Mouse (Mus musculus): ENCODE data around the gene Haus7. TPM values are rescaled to one million over a fixed set of nuclear protein-coding genes. Genes with fewer than 3 reads are reported as not detected.
A peak's percentile ranks its signal among the peaks of the same experiment; 100 is the strongest.

Gene Haus7
- polyA plus RNA-seq, 1 experiment from 2014 or later, result 52.1 TPM

DNA sequence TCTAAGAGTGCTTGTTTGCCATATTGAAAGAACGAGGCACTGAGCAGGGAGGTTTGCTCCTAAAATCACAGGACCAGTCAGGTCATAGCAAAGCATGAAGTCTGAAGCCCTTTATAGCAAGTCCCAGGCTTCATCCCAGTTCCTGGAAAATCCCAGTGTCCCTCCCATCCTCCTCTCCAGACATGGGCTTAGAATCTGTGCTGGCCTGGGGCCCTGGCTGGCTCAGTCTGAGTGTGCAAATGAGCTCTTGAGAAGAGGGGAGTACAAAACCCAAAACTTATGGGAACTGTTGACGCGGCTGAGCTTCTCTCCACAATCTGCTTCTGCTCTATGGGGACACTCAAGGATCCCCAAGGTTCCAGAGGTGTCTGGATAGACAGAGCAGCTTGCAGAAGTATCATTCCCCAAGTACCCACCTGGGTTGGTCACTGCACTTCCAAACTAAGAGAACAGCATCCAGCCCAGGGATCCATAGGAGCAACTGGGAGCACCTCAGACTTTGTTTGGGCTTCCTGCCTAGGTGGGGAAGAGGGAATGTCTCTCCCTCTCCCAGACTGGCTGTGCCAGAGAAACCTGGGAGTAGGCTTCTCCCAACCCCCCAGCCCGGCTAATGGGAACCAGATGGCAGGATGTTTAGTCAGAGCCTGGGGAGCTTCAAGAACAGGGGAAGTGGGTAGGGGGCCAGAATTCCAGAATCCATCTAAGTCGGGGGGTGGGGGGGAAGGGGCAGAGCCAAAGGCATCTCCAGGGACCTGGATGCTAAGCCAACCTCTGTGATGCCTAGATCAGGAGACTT is 8.8 kb upstream of the Haus7 start:
- no peak; the same call in 1 of the 2 replicates for ATAC-seq (ENCODE audit: extremely low read depth, insufficient number of reproducible peaks, low FRiP score, low TSS enrichment)
- Histone ChIP-seq H3K36me3 (no peaks in the 10 kb centered on the region), H3K27ac (replicated peaks) (peak overlapping the region; percentile 78), H3K4me2 (no peak overlapping the region), H3K4me1 (peaks cover 7% of the 10 kb centered on the region; the same call in 1 of the 2 replicates), H3K9me3 (no peaks in the 10 kb centered on the region), H3K4me3 (no peak overlapping the region), H3K27me3 (replicated peaks) (peaks cover 18% of the 10 kb centered on the region; the same call in 1 of the 2 replicates), H3K9ac (no peak overlapping the region)
- 50% methylated on average over 5 of the region's 5 CpGs for WGBS

DNA sequence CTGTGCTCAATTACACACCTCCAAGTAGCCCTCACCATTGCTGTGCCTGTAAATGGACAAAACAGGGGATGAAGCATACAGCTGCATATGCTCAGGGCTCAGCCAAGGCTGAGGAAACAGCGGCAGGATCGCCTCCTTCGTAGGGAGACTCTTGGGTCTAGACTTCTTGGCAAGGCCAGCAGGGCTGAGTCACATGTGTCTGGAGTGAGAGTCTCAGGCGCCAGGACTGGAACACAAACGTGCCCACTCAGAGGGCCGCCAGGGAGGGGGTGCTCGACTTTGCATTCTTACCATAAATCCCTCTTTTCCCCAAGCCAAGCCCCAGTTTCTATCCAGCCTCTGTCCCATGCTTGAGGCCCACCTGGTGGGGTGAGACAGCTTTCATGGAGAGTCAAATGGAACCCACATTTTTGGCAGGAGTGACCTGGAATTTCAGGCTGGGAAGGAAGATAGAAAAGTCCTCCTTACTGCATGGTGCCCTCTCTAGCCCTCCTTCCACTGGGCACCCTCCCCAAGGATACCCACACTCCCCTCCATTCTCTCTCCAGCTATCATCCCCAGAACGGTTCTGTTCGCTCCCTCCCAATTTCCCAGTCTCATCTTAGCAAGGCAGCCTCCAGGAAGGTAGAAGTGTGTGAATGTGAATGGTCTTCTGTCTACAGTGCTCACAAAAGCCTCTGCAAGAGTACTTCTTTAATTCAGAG is 6.8 kb upstream of the Haus7 start:
- peaks cover 11% of the 10 kb centered on the region; the same call in 1 of the 2 replicates for H3K27me3 ChIP-seq (replicated peaks)
- H3K9me3 ChIP-seq, result no peaks in the 10 kb centered on the region
- H3K4me2 ChIP-seq, result no peak overlapping the region
- ATAC-seq (ENCODE audit: extremely low read depth, insufficient number of reproducible peaks, low FRiP score, low TSS enrichment), result no peak
- H3K9ac ChIP-seq, result no peak overlapping the region
- peak overlapping the region; percentile 70 for H3K27ac ChIP-seq (replicated peaks)
- H3K4me1 ChIP-seq, result peaks cover 7% of the 10 kb centered on the region; the same call in 1 of the 2 replicates
- no peak overlapping the region for H3K4me3 ChIP-seq
- 53% methylated on average over 9 of the region's 9 CpGs for WGBS
- H3K36me3 ChIP-seq, result no peaks in the 10 kb centered on the region

DNA sequence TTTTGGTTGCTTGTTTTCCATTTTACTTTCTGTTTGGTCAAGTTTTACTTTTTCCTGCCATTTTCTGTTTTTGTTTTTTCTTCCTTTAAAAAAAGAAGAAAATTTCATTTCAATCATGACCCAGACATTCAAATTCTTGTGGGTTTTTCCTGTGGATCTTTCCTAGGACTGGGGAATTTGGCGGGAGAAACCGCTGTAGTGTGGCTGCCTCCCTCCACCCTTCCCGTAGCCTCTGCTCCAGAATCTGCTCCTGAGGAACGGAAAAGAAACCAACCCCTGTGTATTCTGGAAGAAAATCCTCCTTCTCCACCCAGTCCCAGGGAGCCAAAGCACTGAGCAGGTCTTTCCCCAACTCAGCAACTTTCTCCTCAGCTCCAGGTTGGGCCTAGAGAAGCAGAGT is 1.9 kb upstream of the Haus7 start:
- H3K9me3 ChIP-seq, result no peaks in the 10 kb centered on the region
- H3K27me3 ChIP-seq (replicated peaks), result no peaks in the 10 kb centered on the region
- H3K9ac ChIP-seq, result no peak overlapping the region
- WGBS, result 70% methylated on average over 4 of the region's 4 CpGs
- H3K27ac ChIP-seq (replicated peaks), result no peak overlapping the region
- peaks cover 21% of the 10 kb centered on the region for H3K4me1 ChIP-seq
- no peak for ATAC-seq (ENCODE audit: extremely low read depth, insufficient number of reproducible peaks, low FRiP score, low TSS enrichment)
- H3K4me3 ChIP-seq, result no peak overlapping the region
- no peaks in the 10 kb centered on the region for H3K36me3 ChIP-seq
- H3K4me2 ChIP-seq, result no peak overlapping the region

DNA sequence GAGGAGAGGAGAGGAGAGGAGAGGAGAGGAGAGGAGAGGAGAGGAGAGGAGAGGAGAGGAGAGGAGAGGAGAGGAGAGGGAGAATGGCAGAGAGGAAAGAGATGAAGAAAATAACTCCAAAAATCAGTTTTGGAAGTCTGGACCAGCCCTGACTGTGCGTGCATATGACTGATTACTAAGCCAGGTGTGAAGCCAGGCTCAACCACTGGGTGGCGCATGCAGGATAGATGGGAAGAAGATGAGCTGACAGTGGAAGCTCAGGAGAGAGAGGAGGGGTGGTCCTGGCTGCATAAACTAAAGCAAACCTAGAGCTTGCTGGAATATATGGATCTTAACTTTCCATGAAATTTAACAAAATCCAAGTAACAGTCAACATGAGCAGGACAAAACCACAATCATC is 6.9 kb downstream of the Haus7 start:
- Histone ChIP-seq H3K9me3 (no peaks in the 10 kb centered on the region), H3K27me3 (replicated peaks) (peaks cover 10% of the 10 kb centered on the region; the same call in 1 of the 2 replicates), H3K4me1 (peaks cover 6% of the 10 kb centered on the region), H3K27ac (replicated peaks) (no peak overlapping the region), H3K4me2 (no peak overlapping the region), H3K9ac (no peak overlapping the region), H3K4me3 (no peak overlapping the region), H3K36me3 (peaks cover 19% of the 10 kb centered on the region; the same call in 1 of the 2 replicates)
- 9% methylated on average over 2 of the region's 2 CpGs for WGBS
- ATAC-seq (ENCODE audit: extremely low read depth, insufficient number of reproducible peaks, low FRiP score, low TSS enrichment), result no peak

DNA sequence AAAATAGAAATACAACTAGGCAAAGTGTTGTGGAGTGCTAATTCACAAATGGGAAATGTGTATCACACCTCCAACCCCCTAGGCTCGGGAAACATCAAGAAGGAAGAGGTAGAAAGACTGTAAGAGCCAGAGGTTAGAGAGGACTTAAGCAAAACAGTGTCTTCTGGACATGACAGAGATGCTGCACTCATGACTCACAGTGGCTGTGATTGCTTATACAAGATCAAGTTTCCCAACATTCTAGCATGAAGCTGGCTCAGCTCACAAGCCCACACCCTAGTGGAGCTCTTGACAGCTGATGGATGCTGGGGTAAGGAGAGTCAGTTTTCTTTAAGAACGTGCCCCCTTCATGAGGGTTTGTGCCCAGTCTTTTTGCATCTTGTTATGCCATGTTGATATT is 17.4 kb downstream of the Haus7 start:
- Histone ChIP-seq H3K9ac (no peak overlapping the region), H3K27me3 (replicated peaks) (peaks cover 8% of the 10 kb centered on the region; the same call in 1 of the 2 replicates), H3K9me3 (no peaks in the 10 kb centered on the region), H3K4me3 (no peak overlapping the region), H3K36me3 (peaks cover 31% of the 10 kb centered on the region), H3K4me2 (no peak overlapping the region), H3K4me1 (peaks cover 10% of the 10 kb centered on the region; the same call in 1 of the 2 replicates), H3K27ac (replicated peaks) (no peak overlapping the region)
- WGBS, result 63% methylated on average over 2 of the region's 2 CpGs
- no peak for ATAC-seq (ENCODE audit: extremely low read depth, insufficient number of reproducible peaks, low FRiP score, low TSS enrichment)

DNA sequence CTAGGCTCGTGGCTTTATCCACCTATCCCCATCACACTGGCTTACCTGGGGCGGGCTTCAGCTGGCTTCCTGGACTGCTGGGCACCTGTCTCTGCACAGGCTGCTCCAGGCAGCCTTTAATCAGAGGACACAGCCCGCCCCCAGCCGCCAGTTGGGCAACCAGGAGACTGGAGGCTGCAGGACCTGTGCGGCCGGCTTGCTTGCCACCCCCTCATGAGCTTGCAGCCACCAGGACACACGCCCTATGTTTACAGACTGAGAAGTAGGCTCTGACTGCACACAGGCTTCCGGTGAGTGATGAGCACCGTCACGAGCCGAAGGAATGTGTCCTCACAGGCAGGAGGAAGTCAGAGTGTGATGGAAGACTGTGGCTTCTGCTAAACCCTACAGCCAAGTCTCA is 23.6 kb downstream of the Haus7 start, which contains the start of gene Trex2:
Gene Trex2 (minus strand): TSS at position 93 of the 400 bp plus-strand sequence.
- no peak within 1 kb of the TSS for H3K27ac ChIP-seq (replicated peaks)
- H3K4me3 ChIP-seq, result no peak within 1 kb of the TSS
- peaks cover 10% of the 10 kb centered on the region; the same call in 1 of the 2 replicates for H3K4me1 ChIP-seq
- no peak for ATAC-seq (ENCODE audit: extremely low read depth, insufficient number of reproducible peaks, low FRiP score, low TSS enrichment)
- 68% methylated on average over 11 of the region's 11 CpGs for whole genome bisulfite sequencing
- no peak within 1 kb of the TSS for H3K9ac ChIP-seq
- no peaks in the 10 kb centered on the region for H3K9me3 ChIP-seq
- peaks cover 12% of the 10 kb centered on the region for H3K36me3 ChIP-seq
- H3K4me2 ChIP-seq, result no peak within 1 kb of the TSS
- 0 out of 2 replicates have a peak, but pooled peaks cover 7% of the 10 kb centered on the region for H3K27me3 ChIP-seq (replicated peaks)

DNA sequence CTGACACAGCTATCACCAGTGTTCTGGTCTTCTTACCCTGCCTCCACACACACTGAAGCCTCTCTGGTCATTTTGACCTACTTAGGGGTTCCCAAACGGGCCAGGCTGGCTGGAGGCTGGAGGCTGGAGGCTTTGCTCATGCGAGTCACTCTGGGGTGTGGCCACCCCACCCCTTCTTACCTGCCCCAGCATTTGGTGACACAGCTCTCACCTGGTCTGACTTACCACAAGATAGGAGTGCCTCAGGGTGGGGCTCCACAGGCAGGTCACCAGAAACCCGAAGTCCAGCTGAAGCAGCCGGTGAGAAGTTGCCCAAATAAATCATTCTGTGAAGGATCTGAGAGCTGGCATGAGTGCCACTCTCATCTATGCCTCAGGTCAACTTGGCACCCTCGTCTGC is 26.0 kb downstream of the Haus7 start:
- Histone ChIP-seq H3K9me3 (no peaks in the 10 kb centered on the region), H3K9ac (no peak overlapping the region), H3K4me2 (no peak overlapping the region), H3K36me3 (peaks cover 12% of the 10 kb centered on the region), H3K27me3 (replicated peaks) (peaks cover 9% of the 10 kb centered on the region; the same call in 1 of the 2 replicates), H3K4me3 (no peak overlapping the region), H3K27ac (replicated peaks) (no peak overlapping the region), H3K4me1 (no peaks in the 10 kb centered on the region)
- WGBS, result 76% methylated on average over 5 of the region's 5 CpGs
- ATAC-seq (ENCODE audit: extremely low read depth, insufficient number of reproducible peaks, low FRiP score, low TSS enrichment), result no peak

DNA sequence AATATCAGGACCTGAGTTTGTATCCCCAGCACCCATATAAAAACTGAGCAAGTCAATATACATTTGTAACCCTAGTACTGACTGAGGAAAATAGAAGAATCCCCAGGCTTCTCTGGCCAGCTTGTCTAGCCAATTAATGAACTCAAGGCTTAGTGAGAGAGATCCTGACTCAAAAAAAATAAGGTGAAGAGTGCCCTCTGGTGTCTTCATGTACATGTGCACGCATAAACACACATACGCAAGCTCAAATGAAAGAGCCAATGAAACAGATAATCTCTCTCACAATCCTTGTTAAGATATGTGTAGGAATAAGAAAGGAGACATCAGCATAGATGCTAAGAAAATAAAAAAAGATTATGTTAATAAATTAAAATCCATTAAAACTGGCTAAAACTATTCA is 28.8 kb downstream of the Haus7 start:
- H3K27me3 ChIP-seq (replicated peaks), result peaks cover 14% of the 10 kb centered on the region; the same call in 1 of the 2 replicates
- H3K9me3 ChIP-seq, result no peaks in the 10 kb centered on the region
- no peak overlapping the region for H3K9ac ChIP-seq
- no peaks in the 10 kb centered on the region for H3K36me3 ChIP-seq
- no peak overlapping the region for H3K4me2 ChIP-seq
- no peak for ATAC-seq (ENCODE audit: extremely low read depth, insufficient number of reproducible peaks, low FRiP score, low TSS enrichment)
- no peak overlapping the region for H3K27ac ChIP-seq (replicated peaks)
- 84% methylated on average over 2 of the region's 2 CpGs for WGBS
- no peak overlapping the region for H3K4me3 ChIP-seq
- no peaks in the 10 kb centered on the region for H3K4me1 ChIP-seq

DNA sequence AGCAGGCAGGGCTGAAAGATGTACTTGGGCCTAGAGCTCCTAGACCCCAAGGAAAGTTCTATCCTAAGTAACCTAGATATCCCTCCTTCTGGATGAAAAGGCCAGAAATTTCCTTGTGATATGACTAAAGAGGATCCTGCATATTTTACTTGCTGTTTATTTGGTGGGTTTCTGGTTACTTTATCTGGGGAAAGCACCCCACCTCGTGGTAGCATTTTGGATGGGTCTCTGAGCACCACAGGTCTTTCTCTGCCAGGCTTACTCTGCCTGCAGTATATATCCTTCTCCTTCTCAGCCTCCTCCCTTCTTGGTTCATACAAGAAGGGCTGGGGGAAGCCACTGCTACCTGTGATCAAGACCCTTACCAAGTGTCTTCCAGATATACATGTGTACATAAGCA is 46.1 kb downstream of the Haus7 start:
- Histone ChIP-seq H3K9me3 (0 out of 2 replicates have a peak, but pooled peaks cover 4% of the 10 kb centered on the region), H3K9ac (no peak overlapping the region), H3K4me3 (no peak overlapping the region), H3K36me3 (no peaks in the 10 kb centered on the region), H3K27ac (replicated peaks) (no peak overlapping the region), H3K27me3 (replicated peaks) (peaks cover 39% of the 10 kb centered on the region), H3K4me2 (no peak overlapping the region), H3K4me1 (no peaks in the 10 kb centered on the region)
- WGBS, result 12% methylated on average over 1 of the region's 1 CpGs
- ATAC-seq (ENCODE audit: extremely low read depth, insufficient number of reproducible peaks, low FRiP score, low TSS enrichment), result no peak

DNA sequence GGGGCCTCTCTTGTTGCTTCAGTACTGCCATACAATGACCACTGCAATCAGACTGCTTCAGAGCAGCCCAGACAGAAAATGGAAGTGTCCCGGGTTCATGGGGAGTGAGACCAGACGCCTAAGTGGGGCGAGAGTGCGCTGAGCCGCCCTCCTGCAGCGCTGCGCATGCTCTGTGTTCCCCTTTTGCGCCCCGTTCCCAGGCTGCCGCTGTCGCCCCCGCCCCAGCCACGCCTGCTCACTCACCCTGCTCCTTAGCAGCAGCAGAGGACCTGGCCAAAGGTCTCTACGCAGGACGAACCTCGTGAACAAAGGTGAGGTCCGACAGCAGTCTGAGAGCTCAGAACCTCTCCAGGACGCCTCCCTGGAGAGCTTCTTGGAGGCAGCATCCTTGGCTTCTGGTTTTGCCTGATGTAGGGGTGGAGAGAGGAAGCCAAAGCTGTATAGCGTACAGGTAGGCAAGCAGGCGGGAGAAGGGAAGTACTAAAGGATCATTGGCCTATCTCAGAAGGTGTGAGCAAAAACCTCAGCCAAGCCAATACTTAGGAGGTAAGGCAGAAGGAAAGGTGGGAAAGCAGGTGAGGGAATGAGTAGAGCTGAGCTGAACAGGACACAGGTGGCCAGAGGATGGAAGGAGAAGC is 47.8 kb downstream of the Haus7 start, which contains the start of gene Zfp92:
Gene Zfp92 (plus strand): TSS at position 217 of the 638 bp plus-strand sequence.
- no peaks in the 10 kb centered on the region for H3K36me3 ChIP-seq
- peak within 1 kb of the TSS; percentile 40 for H3K4me3 ChIP-seq
- peaks cover 38% of the 10 kb centered on the region for H3K27me3 ChIP-seq (replicated peaks)
- peak within 1 kb of the TSS; percentile 44 for H3K9ac ChIP-seq
- ATAC-seq (ENCODE audit: extremely low read depth, insufficient number of reproducible peaks, low FRiP score, low TSS enrichment), result no peak
- peak within 1 kb of the TSS; percentile 68 for H3K4me2 ChIP-seq
- H3K27ac ChIP-seq (replicated peaks), result no peak within 1 kb of the TSS
- WGBS, result 13% methylated on average over 20 of the region's 20 CpGs
- 0 out of 2 replicates have a peak, but pooled peaks cover 4% of the 10 kb centered on the region for H3K9me3 ChIP-seq
- no peaks in the 10 kb centered on the region for H3K4me1 ChIP-seq

DNA sequence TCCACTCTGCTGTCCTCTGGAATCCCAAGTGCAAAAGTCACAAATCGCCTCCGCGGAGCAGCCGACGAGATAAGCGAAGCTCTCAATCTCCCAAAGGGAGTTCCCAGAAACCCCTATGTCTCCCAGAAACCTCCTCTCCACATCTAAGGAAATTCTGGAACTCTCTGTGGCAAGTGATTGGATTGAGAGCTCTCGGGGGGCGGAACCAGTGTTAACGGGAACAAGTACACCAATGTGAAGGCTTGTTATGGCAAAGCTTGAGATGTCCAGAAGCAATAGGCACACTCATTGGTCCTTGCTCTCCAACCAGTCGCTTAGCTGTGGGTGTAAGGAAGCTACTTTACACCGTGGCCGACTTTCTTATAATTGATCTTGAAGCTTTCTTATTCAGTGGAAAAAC is 57.2 kb downstream of the Haus7 start:
- no peak for ATAC-seq (ENCODE audit: extremely low read depth, insufficient number of reproducible peaks, low FRiP score, low TSS enrichment)
- Histone ChIP-seq H3K36me3 (no peaks in the 10 kb centered on the region), H3K4me3 (no peak overlapping the region), H3K27ac (replicated peaks) (no peak overlapping the region), H3K27me3 (replicated peaks) (no peaks in the 10 kb centered on the region; the same call in 1 of the 2 replicates), H3K9ac (no peak overlapping the region), H3K4me2 (no peak overlapping the region), H3K9me3 (no peaks in the 10 kb centered on the region), H3K4me1 (no peaks in the 10 kb centered on the region)
- WGBS, result 84% methylated on average over 12 of the region's 12 CpGs
